Mouse (Mus musculus): Measurements from ENCODE around the gene Zswim5. TPM values are rescaled to one million over a fixed set of nuclear protein-coding genes. Genes with fewer than 3 reads are reported as not detected.

The Zswim5 gene
- polyA plus RNA-seq, 1 experiment = 0.20 TPM

- Histone ChIP-seq H3K27ac (ENCODE audit: control insufficient read depth, insufficient read depth, low read length) (no peak overlapping the region), H3K4me1 (replicated peaks; ENCODE audit: control insufficient read depth, insufficient read depth, low read length) (no peaks in the 10 kb centered on the region), H3K4me3 (ENCODE audit: control insufficient read depth, insufficient read depth, low read length) (no peak overlapping the region), H3K27me3 (ENCODE audit: control insufficient read depth, insufficient read depth, low read length) (no peaks in the 10 kb centered on the region), H3K36me3 (ENCODE audit: control insufficient read depth, insufficient read depth, low read length) (no peaks in the 10 kb centered on the region)
- TF ChIP-seq POLR2A (IDR thresholded peaks at IDR 0.05; ENCODE audit: control insufficient read depth, extremely low read depth, insufficient read depth, low read length, poor library complexity) = no peak
- no peak for TF ChIP-seq CTCF (IDR thresholded peaks at IDR 0.05; ENCODE audit: borderline replicate concordance, control insufficient read depth, extremely low read depth, insufficient read depth, low read length, poor library complexity)
- no peak for DNase-seq
- 82% methylated on average over 6 of the region's 6 CpGs for WGBS
These were observed 36.3 kb upstream of the Zswim5 start for GRCm38 (mm10) chr4:116840841-116841240.

GRCm38 (mm10) chr4:116844324-116844723 is 32.9 kb upstream of the Zswim5 start:
- no peak for DNase-seq
- over 99% methylated on average over 3 of the region's 3 CpGs for WGBS
- TF ChIP-seq CTCF (IDR thresholded peaks at IDR 0.05; ENCODE audit: borderline replicate concordance, control insufficient read depth, extremely low read depth, insufficient read depth, low read length, poor library complexity) = no peak
- no peak for TF ChIP-seq POLR2A (IDR thresholded peaks at IDR 0.05; ENCODE audit: control insufficient read depth, extremely low read depth, insufficient read depth, low read length, poor library complexity)

GRCm38 (mm10) chr4:116849901-116850300 is 27.3 kb upstream of the Zswim5 start:
- H3K27me3 ChIP-seq (ENCODE audit: control insufficient read depth, insufficient read depth, low read length) = no peaks in the 10 kb centered on the region
- H3K4me1 ChIP-seq (replicated peaks; ENCODE audit: control insufficient read depth, insufficient read depth, low read length) = no peaks in the 10 kb centered on the region
- H3K4me3 ChIP-seq (ENCODE audit: control insufficient read depth, insufficient read depth, low read length) = no peak overlapping the region
- no peak for DNase-seq
- no peak overlapping the region for H3K27ac ChIP-seq (ENCODE audit: control insufficient read depth, insufficient read depth, low read length)
- WGBS = 87% methylated on average over 3 of the region's 3 CpGs
- TF ChIP-seq POLR2A (IDR thresholded peaks at IDR 0.05; ENCODE audit: control insufficient read depth, extremely low read depth, insufficient read depth, low read length, poor library complexity) (no peak), CTCF (IDR thresholded peaks at IDR 0.05; ENCODE audit: borderline replicate concordance, control insufficient read depth, extremely low read depth, insufficient read depth, low read length, poor library complexity) (no peak)
- H3K36me3 ChIP-seq (ENCODE audit: control insufficient read depth, insufficient read depth, low read length) = no peaks in the 10 kb centered on the region

More at GRCm38 (mm10) chr4:116844324-116844723, 32.9 kb upstream of the Zswim5 start:
- Histone ChIP-seq H3K4me1 (replicated peaks; ENCODE audit: control insufficient read depth, insufficient read depth, low read length) (no peaks in the 10 kb centered on the region), H3K36me3 (ENCODE audit: control insufficient read depth, insufficient read depth, low read length) (no peaks in the 10 kb centered on the region), H3K27ac (ENCODE audit: control insufficient read depth, insufficient read depth, low read length) (no peak overlapping the region), H3K4me3 (ENCODE audit: control insufficient read depth, insufficient read depth, low read length) (no peak overlapping the region), H3K27me3 (ENCODE audit: control insufficient read depth, insufficient read depth, low read length) (no peaks in the 10 kb centered on the region)

- 59% methylated on average over 2 of the region's 2 CpGs for WGBS
- Histone ChIP-seq H3K4me3 (ENCODE audit: control insufficient read depth, insufficient read depth, low read length) (no peak overlapping the region), H3K36me3 (ENCODE audit: control insufficient read depth, insufficient read depth, low read length) (no peaks in the 10 kb centered on the region), H3K4me1 (replicated peaks; ENCODE audit: control insufficient read depth, insufficient read depth, low read length) (no peaks in the 10 kb centered on the region), H3K27ac (ENCODE audit: control insufficient read depth, insufficient read depth, low read length) (no peak overlapping the region), H3K27me3 (ENCODE audit: control insufficient read depth, insufficient read depth, low read length) (no peaks in the 10 kb centered on the region)
- TF ChIP-seq POLR2A (IDR thresholded peaks at IDR 0.05; ENCODE audit: control insufficient read depth, extremely low read depth, insufficient read depth, low read length, poor library complexity) (no peak), CTCF (IDR thresholded peaks at IDR 0.05; ENCODE audit: borderline replicate concordance, control insufficient read depth, extremely low read depth, insufficient read depth, low read length, poor library complexity) (no peak)
- no peak for DNase-seq
These were observed 22.9 kb upstream of the Zswim5 start for GRCm38 (mm10) chr4:116854286-116854685.

GRCm38 (mm10) chr4:116857203-116857602 is 20.0 kb upstream of the Zswim5 start:
- Histone ChIP-seq H3K27ac (ENCODE audit: control insufficient read depth, insufficient read depth, low read length) (no peak overlapping the region), H3K4me1 (replicated peaks; ENCODE audit: control insufficient read depth, insufficient read depth, low read length) (no peaks in the 10 kb centered on the region), H3K36me3 (ENCODE audit: control insufficient read depth, insufficient read depth, low read length) (no peaks in the 10 kb centered on the region), H3K27me3 (ENCODE audit: control insufficient read depth, insufficient read depth, low read length) (no peaks in the 10 kb centered on the region), H3K4me3 (ENCODE audit: control insufficient read depth, insufficient read depth, low read length) (no peak overlapping the region)
- no peak for DNase-seq
- TF ChIP-seq CTCF (IDR thresholded peaks at IDR 0.05; ENCODE audit: borderline replicate concordance, control insufficient read depth, extremely low read depth, insufficient read depth, low read length, poor library complexity) (no peak), POLR2A (IDR thresholded peaks at IDR 0.05; ENCODE audit: control insufficient read depth, extremely low read depth, insufficient read depth, low read length, poor library complexity) (no peak)
- 94% methylated on average over 10 of the region's 10 CpGs for WGBS

- Histone ChIP-seq H3K27ac (ENCODE audit: control insufficient read depth, insufficient read depth, low read length) (no peak overlapping the region), H3K4me3 (ENCODE audit: control insufficient read depth, insufficient read depth, low read length) (no peak overlapping the region), H3K4me1 (replicated peaks; ENCODE audit: control insufficient read depth, insufficient read depth, low read length) (no peaks in the 10 kb centered on the region), H3K27me3 (ENCODE audit: control insufficient read depth, insufficient read depth, low read length) (no peaks in the 10 kb centered on the region), H3K36me3 (ENCODE audit: control insufficient read depth, insufficient read depth, low read length) (no peaks in the 10 kb centered on the region)
- WGBS = 73% methylated on average over 5 of the region's 5 CpGs
- DNase-seq = no peak
- TF ChIP-seq POLR2A (IDR thresholded peaks at IDR 0.05; ENCODE audit: control insufficient read depth, extremely low read depth, insufficient read depth, low read length, poor library complexity) (no peak), CTCF (IDR thresholded peaks at IDR 0.05; ENCODE audit: borderline replicate concordance, control insufficient read depth, extremely low read depth, insufficient read depth, low read length, poor library complexity) (no peak)
These were observed 17.5 kb upstream of the Zswim5 start for GRCm38 (mm10) chr4:116859711-116860110.

GRCm38 (mm10) chr4:116862023-116862422 is 15.2 kb upstream of the Zswim5 start:
- Histone ChIP-seq H3K36me3 (ENCODE audit: control insufficient read depth, insufficient read depth, low read length) (no peaks in the 10 kb centered on the region), H3K27ac (ENCODE audit: control insufficient read depth, insufficient read depth, low read length) (no peak overlapping the region), H3K4me1 (replicated peaks; ENCODE audit: control insufficient read depth, insufficient read depth, low read length) (no peaks in the 10 kb centered on the region), H3K27me3 (ENCODE audit: control insufficient read depth, insufficient read depth, low read length) (no peaks in the 10 kb centered on the region), H3K4me3 (ENCODE audit: control insufficient read depth, insufficient read depth, low read length) (no peak overlapping the region)
- TF ChIP-seq CTCF (IDR thresholded peaks at IDR 0.05; ENCODE audit: borderline replicate concordance, control insufficient read depth, extremely low read depth, insufficient read depth, low read length, poor library complexity) (no peak), POLR2A (IDR thresholded peaks at IDR 0.05; ENCODE audit: control insufficient read depth, extremely low read depth, insufficient read depth, low read length, poor library complexity) (no peak)
- DNase-seq = no peak
- WGBS = 76% methylated on average over 8 of the region's 8 CpGs

Measured in thymus, adult 2 months (tissue).